Mouse (Mus musculus) CH12.LX (cell line): Measurements from ENCODE around the gene Cep55. TPM values are rescaled to one million over a fixed set of nuclear protein-coding genes. Genes with fewer than 3 reads are reported as not detected.

Source experiments
- DNase-seq: peaks from one replicate; pipeline ENCODE4 v3.0.0-alpha.2; 2013; ENCODE audit errors: extremely low read depth
- H3K27ac ChIP-seq: 2 replicates; pipeline ENCODE4 v1.5.1; 2012; ENCODE audit warnings: low read depth, mild to moderate bottlenecking, control low read depth, moderate library complexity; ENCODE audit not compliant: insufficient read depth
- H3K27me3 ChIP-seq: replicated peaks from 2 replicates; pipeline ENCODE3; 2012; ENCODE audit warnings: inconsistent platforms
- H3K36me3 ChIP-seq, 2 experiments: replicated peaks in 1 of 2; 2 replicates each; pipeline versions ENCODE3 to v1.6.1; 2012; ENCODE audit warnings: inconsistent platforms in 1 of 2, low read length in 1 of 2, mild to moderate bottlenecking in 1 of 2, mixed read lengths in 1 of 2, moderate library complexity in 1 of 2; ENCODE audit not compliant: control insufficient read depth in 1 of 2, insufficient read depth in 1 of 2
- H3K4me1 ChIP-seq, 2 experiments: 2 replicates each; pipeline ENCODE4 v1.6.1; 2012; ENCODE audit warnings: inconsistent platforms in 1 of 2, moderate library complexity in 1 of 2; ENCODE audit not compliant: insufficient read depth in 2 of 2, control insufficient read depth in 1 of 2
- H3K4me2 ChIP-seq: 2 replicates; pipeline ENCODE4 v1.6.1; 2012; ENCODE audit warnings: low read depth, mild to moderate bottlenecking, control low read depth; ENCODE audit not compliant: poor library complexity, insufficient read depth, severe bottlenecking
- H3K4me3 ChIP-seq, 3 experiments: fragments of 150-350 bp in 1 of 3; sonication (generic) in 1 of 3; replicated peaks in 1 of 3; 2 replicates each; pipeline versions ENCODE3 to v1.5.1; 2011 to 2012; ENCODE audit warnings: low read depth in 2 of 3, low read length in 2 of 3, mild to moderate bottlenecking in 2 of 3, moderate library complexity in 2 of 3, control low read depth in 1 of 3, improper control_type of control experiment in 1 of 3, inconsistent platforms in 1 of 3, mixed read lengths in 1 of 3; ENCODE audit not compliant: poor library complexity in 1 of 3
- H3K79me2 ChIP-seq: replicated peaks from 2 replicates; pipeline ENCODE4 v1.6.1; 2012; ENCODE audit warnings: mild to moderate bottlenecking, moderate library complexity; ENCODE audit not compliant: control insufficient read depth, poor library complexity, insufficient read depth, severe bottlenecking; ENCODE audit errors: extremely low read depth
- H3K9ac ChIP-seq: 2 replicates; pipeline ENCODE4 v1.6.1; 2012; ENCODE audit warnings: low read depth, mild to moderate bottlenecking, control low read depth, moderate library complexity; ENCODE audit not compliant: insufficient read depth
- H3K9me3 ChIP-seq: replicated peaks from 2 replicates; pipeline ENCODE3; 2012; ENCODE audit warnings: low read length, inconsistent platforms, mixed read lengths
- CHD2 ChIP-seq: IDR thresholded peaks from 2 replicates; pipeline ENCODE4 v1.6.1; 2011; ENCODE audit warnings: low read length, improper control_type of control experiment
- ELF1 ChIP-seq: IDR thresholded peaks from 2 replicates; pipeline ENCODE4 v1.6.1; 2014; ENCODE audit warnings: low read depth, mild to moderate bottlenecking, inconsistent platforms, low read length, improper control_type of control experiment
- GABPA ChIP-seq: IDR thresholded peaks from 2 replicates; pipeline ENCODE4 v1.6.1; 2012; ENCODE audit warnings: low read depth, low read length, improper control_type of control experiment, inconsistent platforms; ENCODE audit not compliant: insufficient replicate concordance
- KAT2A ChIP-seq: IDR thresholded peaks from 2 replicates; pipeline ENCODE4 v1.6.1; 2012; ENCODE audit warnings: low read length, improper control_type of control experiment, inconsistent platforms; ENCODE audit not compliant: insufficient replicate concordance
- MAX ChIP-seq: IDR thresholded peaks from 2 replicates; pipeline ENCODE4 v1.6.1; 2011; ENCODE audit warnings: low read length, improper control_type of control experiment
- MAZ ChIP-seq: IDR thresholded peaks from 2 replicates; pipeline ENCODE4 v1.6.1; 2012; ENCODE audit warnings: low read depth, mild to moderate bottlenecking, inconsistent platforms, low read length, improper control_type of control experiment, moderate library complexity
- NELFE ChIP-seq: IDR thresholded peaks from 2 replicates; pipeline ENCODE4 v1.6.1; 2011; ENCODE audit warnings: low read depth, low read length, improper control_type of control experiment
- RAD21 ChIP-seq: IDR thresholded peaks from 2 replicates; pipeline ENCODE4 v1.6.1; 2011; ENCODE audit warnings: low read depth, mild to moderate bottlenecking, low read length, improper control_type of control experiment, moderate library complexity
- SIN3A ChIP-seq: IDR thresholded peaks from 2 replicates; pipeline ENCODE4 v1.6.1; 2012; ENCODE audit warnings: low read length, improper control_type of control experiment, inconsistent platforms
- TBP ChIP-seq: conservative IDR thresholded peaks from 2 replicates; pipeline ENCODE4 v1.6.1; 2011; ENCODE audit warnings: low read depth, low read length, improper control_type of control experiment
- USF1 ChIP-seq: IDR thresholded peaks from 2 replicates; pipeline ENCODE4 v1.6.1; 2014; ENCODE audit warnings: low read depth, mild to moderate bottlenecking, inconsistent platforms, low read length, improper control_type of control experiment
- ZNF384 ChIP-seq: IDR thresholded peaks from 2 replicates; pipeline ENCODE4 v1.6.1; 2012; ENCODE audit warnings: low read depth, low read length, improper control_type of control experiment, inconsistent platforms
- dilution Hi-C: fragments of 300-500 bp; cut with MboI; formaldehyde crosslinking; loops from 2 replicates; pipeline ENCODE4 v1.14.3; 2020; ENCODE audit warnings: low sequenced_read_pairs; ENCODE audit not compliant: extremely low pct_unique_long_range_greater_than_20kb, extremely low pct_ligation_motif_present
- in situ Hi-C: fragments of 300-500 bp; cut with MboI; formaldehyde crosslinking; loops from 3 replicates; pipeline ENCODE4 v1.14.3; 2019; ENCODE audit warnings: low sequenced_read_pairs, low pct_ligation_motif_present, low pct_unique_long_range_greater_than_20kb, mixed read lengths
- polyA plus RNA-seq: library from polyadenylated mRNA; unstranded; fragments of >175 nt; gene quantifications from 2 replicates; pipeline ENCODE4 v1.2.1, GENCODE M21; 2012; ENCODE audit warnings: low read depth; ENCODE audit not compliant: insufficient read length
- total RNA-seq, 2 experiments: library from RNA; depleted of rRNA; stranded (reverse); fragments of 300-350 nt in 1 of 2; fragments of >200 nt in 1 of 2; gene quantifications; 2 replicates each; pipeline ENCODE4 v1.2.3; 2012 to 2014

Gene Cep55
- total and polyA plus RNA-seq, 3 experiments: 29.6 to 76.2 (median 64.2) TPM

GRCm38 (mm10) chr19:38063201-38063600 is 8.4 kb downstream of the Cep55 start:
- Histone ChIP-seq H3K27ac (no peak overlapping the region), H3K9ac (no peak overlapping the region), H3K27me3 (no peaks in the 10 kb centered on the region), H3K4me3 (no peak overlapping the region), H3K4me2 (no peak overlapping the region), H3K4me1 (peaks cover 0 to 5% of the 10 kb centered on the region in 2 experiments; a peak in 1 of 4 replicates), H3K79me2 (peaks cover 3% of the 10 kb centered on the region), H3K9me3 (no peaks in the 10 kb centered on the region), H3K36me3 (peaks cover 23 to 80% of the 10 kb centered on the region in 2 experiments)
- DNase-seq: no peak
- TF ChIP-seq ZNF384 (no peak), RAD21 (no peak), MAZ (no peak)
- in situ Hi-C loops: no loop called here
- dilution Hi-C loops: no loop called here

DNA sequence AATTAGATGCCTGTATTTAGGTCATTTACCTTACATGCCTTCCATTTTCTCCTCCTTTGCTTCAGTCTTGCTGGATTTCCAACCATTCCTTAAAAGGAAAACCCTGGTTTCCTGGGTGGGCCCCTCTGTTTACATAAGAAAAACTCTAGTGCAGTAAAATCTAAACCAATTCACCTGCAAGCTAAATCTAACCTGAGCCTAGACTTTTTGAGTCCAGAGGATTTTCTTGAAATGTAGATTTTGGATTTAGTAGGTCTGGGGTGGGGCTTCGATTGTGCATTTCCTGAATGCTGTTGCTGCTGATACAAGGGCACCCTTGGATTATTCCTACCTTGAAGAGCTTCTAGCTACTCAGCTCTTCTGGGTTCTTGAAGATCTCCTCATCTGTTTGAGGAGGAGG is 9.2 kb downstream of the Cep55 start:
- H3K27me3 ChIP-seq: no peaks in the 10 kb centered on the region
- no peaks in the 10 kb centered on the region for H3K9me3 ChIP-seq
- H3K36me3 ChIP-seq: peaks cover 20 to 80% of the 10 kb centered on the region in 2 experiments
- in situ Hi-C loops (no loop called here), dilution Hi-C loops (no loop called here)
- TF ChIP-seq MAX: no peak
- H3K27ac ChIP-seq: no peak overlapping the region
- H3K9ac ChIP-seq: no peak overlapping the region
- 0 out of 4 replicates have a peak, but pooled peaks cover 0 to under 1% of the 10 kb centered on the region in 2 experiments for H3K4me1 ChIP-seq
- DNase-seq: no peak
- no peak overlapping the region for H3K4me2 ChIP-seq
- no peak overlapping the region for H3K4me3 ChIP-seq
- no peaks in the 10 kb centered on the region for H3K79me2 ChIP-seq

DNA sequence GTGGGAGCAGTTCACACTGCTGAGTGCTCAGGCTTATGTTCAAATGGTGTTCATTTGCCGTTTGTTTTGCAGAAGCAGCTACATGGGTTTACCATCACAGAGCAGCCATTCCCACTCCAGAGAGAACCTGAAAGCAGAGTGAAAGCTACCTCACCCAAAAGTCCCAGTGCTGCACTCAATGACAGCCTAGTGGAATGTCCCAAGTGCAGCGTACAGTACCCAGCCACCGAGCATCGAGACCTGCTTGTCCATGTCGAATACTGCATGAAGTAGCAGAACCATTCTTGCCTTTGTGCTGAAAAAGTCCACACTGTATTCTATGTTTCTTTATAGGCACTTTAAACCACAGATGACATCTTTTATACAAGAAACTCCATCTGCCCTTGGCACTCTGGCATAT is 18.4 kb downstream of the Cep55 start:
- Histone ChIP-seq H3K9me3 (no peaks in the 10 kb centered on the region), H3K9ac (no peak overlapping the region), H3K36me3 (peaks cover 37 to 73% of the 10 kb centered on the region in 2 experiments), H3K4me3 (no peak overlapping the region), H3K4me1 (no peaks in the 10 kb centered on the region), H3K79me2 (no peaks in the 10 kb centered on the region), H3K4me2 (no peak overlapping the region), H3K27ac (no peak overlapping the region), H3K27me3 (no peaks in the 10 kb centered on the region)
- dilution Hi-C loops: no loop called here
- TF ChIP-seq SIN3A (no peak), GABPA (no peak), ELF1 (no peak), KAT2A (no peak), NELFE (no peak), TBP (no peak), CHD2 (no peak), MAX (no peak), USF1 (no peak)
- in situ Hi-C loops: no loop called here
- DNase-seq: no peak
